Mouse (Mus musculus): ENCODE results near the gene Tex52.

The Tex52 gene

DNA sequence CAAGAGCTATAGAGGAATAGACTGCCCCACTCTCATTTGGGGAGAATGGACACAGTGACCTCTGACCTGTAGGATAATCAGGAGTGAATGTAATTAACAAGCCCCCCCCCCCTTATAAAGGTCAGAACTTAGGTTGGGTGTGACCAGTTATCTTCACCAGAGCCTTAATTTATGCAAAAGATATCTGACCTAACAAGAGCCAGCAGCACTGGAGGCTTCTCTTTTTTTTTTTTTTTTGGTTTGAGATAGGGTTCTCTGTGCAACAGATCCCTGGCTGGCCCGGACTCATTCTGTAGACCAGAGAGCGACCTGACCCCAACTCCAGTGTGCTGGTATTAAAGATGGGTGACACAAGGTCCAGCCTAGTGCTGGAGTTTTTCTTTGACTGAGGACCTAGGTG, 54.0 kb downstream of the Tex52 start:
- DNase-seq (ENCODE audit: low read depth, low spot score): no peak

DNA sequence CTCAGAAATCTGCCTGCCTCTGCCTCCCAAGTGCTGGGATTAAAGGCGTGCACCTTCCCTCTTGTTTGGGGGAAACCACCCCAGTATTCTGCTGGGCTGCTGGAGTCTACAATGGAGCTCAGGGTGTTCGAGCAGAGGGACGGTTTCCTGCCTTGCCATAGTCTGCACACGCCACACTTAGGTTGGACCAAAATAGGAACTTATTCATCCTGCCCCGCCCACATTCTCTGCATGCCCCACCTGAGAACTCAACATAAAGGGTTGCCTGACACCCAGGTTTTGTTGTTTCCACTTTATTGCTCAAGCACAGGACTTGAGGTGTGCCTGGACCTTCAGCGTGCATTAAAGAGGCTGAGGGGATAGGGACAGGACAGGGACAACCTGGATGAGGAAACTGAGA, 54.6 kb downstream of the Tex52 start:
- no peak for DNase-seq (ENCODE audit: low read depth, low spot score)

DNA sequence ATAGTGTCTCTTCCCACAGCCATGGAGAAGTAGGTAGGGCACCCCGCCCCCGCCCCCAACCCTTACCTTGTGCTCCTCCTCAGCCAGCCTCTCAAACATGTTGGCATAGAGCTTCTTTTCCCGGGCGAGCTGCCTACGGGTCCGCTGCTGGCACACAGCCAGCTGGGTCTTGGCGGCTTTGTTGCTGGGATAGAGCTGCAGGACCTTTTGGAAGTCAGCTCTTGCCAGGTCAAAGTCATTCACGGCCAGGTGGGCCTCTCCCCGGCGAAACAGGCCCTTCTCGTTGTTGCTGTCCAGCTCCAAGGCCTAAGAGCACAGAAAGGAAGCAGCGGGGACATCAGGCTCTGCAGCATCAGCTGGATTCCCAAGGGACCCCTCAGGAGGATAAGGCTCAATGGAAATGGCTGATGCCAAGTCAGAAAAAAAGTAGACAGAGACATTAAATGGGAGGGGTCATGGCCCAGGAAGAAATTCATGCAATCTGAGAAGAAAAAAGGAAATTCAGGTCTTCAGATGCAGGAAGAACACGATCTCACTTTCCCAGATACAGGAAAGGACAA, 57.2 kb downstream of the Tex52 start:
- DNase-seq (ENCODE audit: low read depth, low spot score): peak; percentile 68

DNA sequence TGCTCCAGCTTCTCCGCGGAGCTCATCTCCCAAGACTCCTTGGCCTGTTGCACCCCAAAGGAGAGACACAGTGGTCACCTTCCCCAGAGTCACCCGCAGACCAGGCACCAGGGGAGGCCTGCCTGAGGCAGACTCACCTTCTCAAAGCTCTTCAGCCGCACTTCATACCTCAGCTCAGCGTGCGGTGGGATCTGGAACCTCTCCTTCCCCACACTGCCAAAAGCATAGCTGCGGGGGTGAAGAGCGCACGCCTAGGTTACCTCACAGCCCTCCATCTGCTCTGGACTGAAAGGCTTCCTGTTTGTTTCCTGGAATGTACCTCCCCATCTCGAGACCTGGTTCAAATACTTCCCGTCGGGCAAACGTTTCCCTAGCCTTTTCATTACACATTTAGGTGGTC, 58.3 kb downstream of the Tex52 start:
- DNase-seq (ENCODE audit: low read depth, low spot score): peak; percentile 88

All from brain, adult 2 months (tissue).